Mouse (Mus musculus): ENCODE results near the gene Olfr221. TPM values are rescaled to one million over a fixed set of nuclear protein-coding genes. Genes with fewer than 3 reads are reported as not detected.
A peak's percentile ranks its signal among the peaks of the same experiment; 100 is the strongest.

Gene Olfr221
- polyA plus RNA-seq, 1 experiment from 2014 or later, result not detected

- Histone ChIP-seq H3K4me1 (ENCODE audit: control insufficient read depth, insufficient read depth, low read length) (peaks cover 45% of the 10 kb centered on the region), H3K4me2 (peak within 1 kb of the TSS; percentile 85), H3K4me3 (ENCODE audit: low read depth, low read length) (peak within 1 kb of the TSS; percentile 80), H3K36me3 (ENCODE audit: control insufficient read depth, insufficient read depth, low read length) (no peaks in the 10 kb centered on the region), H3K9ac (ENCODE audit: low read length) (peak within 1 kb of the TSS; percentile 98), H3K27me3 (ENCODE audit: control insufficient read depth, insufficient read depth, low read length) (no peaks in the 10 kb centered on the region), H3K9me3 (ENCODE audit: control insufficient read depth, low read length) (no peaks in the 10 kb centered on the region), H3K27ac (ENCODE audit: low read depth, low read length) (peak within 1 kb of the TSS; percentile 100)
- ATAC-seq (ENCODE audit: low FRiP score), result no peak
- 39% methylated on average over 6 of the region's 6 CpGs for WGBS
- peak; percentile 76 for DNase-seq (ENCODE audit: low spot score, missing footprints)
Observed at GRCm38 (mm10) chr14:52015445-52016100, 26.7 kb downstream of the Olfr221 start, which contains the start of gene Tmem253. TSS of gene Tmem253 (plus strand) at chr14:52015658.

- H3K36me3 ChIP-seq (ENCODE audit: control insufficient read depth, insufficient read depth, low read length), result no peaks in the 10 kb centered on the region
- peak; percentile 51 for ATAC-seq (ENCODE audit: low FRiP score)
- peak overlapping the region; percentile 100 for H3K27ac ChIP-seq (ENCODE audit: low read depth, low read length)
- peaks cover 48% of the 10 kb centered on the region for H3K4me1 ChIP-seq (ENCODE audit: control insufficient read depth, insufficient read depth, low read length)
- peak; percentile 93 for DNase-seq (ENCODE audit: low spot score, missing footprints)
- under 1% methylated on average over 15 of the region's 28 CpGs for WGBS
- peak overlapping the region; percentile 85 for H3K4me2 ChIP-seq
- peak overlapping the region; percentile 80 for H3K4me3 ChIP-seq (ENCODE audit: low read depth, low read length)
- H3K9ac ChIP-seq (ENCODE audit: low read length), result peak overlapping the region; percentile 98
- H3K27me3 ChIP-seq (ENCODE audit: control insufficient read depth, insufficient read depth, low read length), result no peaks in the 10 kb centered on the region
- no peaks in the 10 kb centered on the region for H3K9me3 ChIP-seq (ENCODE audit: control insufficient read depth, low read length)
Observed at GRCm38 (mm10) chr14:52014761-52015311, 27.4 kb downstream of the Olfr221 start.

- Histone ChIP-seq H3K27me3 (ENCODE audit: control insufficient read depth, insufficient read depth, low read length) (no peaks in the 10 kb centered on the region), H3K4me3 (ENCODE audit: low read depth, low read length) (peak overlapping the region; percentile 80), H3K9me3 (ENCODE audit: control insufficient read depth, low read length) (no peaks in the 10 kb centered on the region), H3K4me1 (ENCODE audit: control insufficient read depth, insufficient read depth, low read length) (peaks cover 54% of the 10 kb centered on the region), H3K27ac (ENCODE audit: low read depth, low read length) (peak overlapping the region; percentile 100), H3K9ac (ENCODE audit: low read length) (peak overlapping the region; percentile 98), H3K36me3 (ENCODE audit: control insufficient read depth, insufficient read depth, low read length) (no peaks in the 10 kb centered on the region), H3K4me2 (peak overlapping the region; percentile 85)
- DNase-seq (ENCODE audit: low spot score, missing footprints), result no peak
- 0% methylated on average over 7 of the region's 80 CpGs for WGBS
- ATAC-seq (ENCODE audit: low FRiP score), result peak; percentile 28
Observed at GRCm38 (mm10) chr14:52014271-52014760, 27.9 kb downstream of the Olfr221 start.

DNA sequence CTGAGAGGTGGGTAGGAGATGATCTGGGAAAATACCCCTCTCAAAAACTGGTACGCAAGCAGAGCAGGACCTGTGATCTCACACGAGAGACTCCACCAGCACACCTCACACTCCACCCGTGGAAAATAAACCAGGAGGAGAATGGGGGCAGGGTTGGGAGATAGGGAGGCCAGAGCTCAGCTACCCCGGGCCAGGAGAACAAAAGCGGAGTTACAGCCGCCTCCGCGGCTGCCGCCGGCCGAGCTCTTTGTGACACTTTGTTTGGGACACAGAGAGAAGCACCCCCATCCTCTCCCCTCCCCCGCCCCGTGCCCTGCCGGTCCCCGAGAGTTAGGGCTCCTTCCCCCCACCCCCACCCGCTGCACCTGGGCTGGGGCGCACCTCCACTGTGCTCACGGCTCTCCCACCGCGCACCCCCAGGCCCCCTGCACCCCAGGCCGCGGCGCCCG, 28.5 kb downstream of the Olfr221 start:
- peak overlapping the region; percentile 80 for H3K4me3 ChIP-seq (ENCODE audit: low read depth, low read length)
- peak overlapping the region; percentile 98 for H3K9ac ChIP-seq (ENCODE audit: low read length)
- H3K4me1 ChIP-seq (ENCODE audit: control insufficient read depth, insufficient read depth, low read length), result peaks cover 55% of the 10 kb centered on the region
- H3K9me3 ChIP-seq (ENCODE audit: control insufficient read depth, low read length), result no peaks in the 10 kb centered on the region
- H3K4me2 ChIP-seq, result peak overlapping the region; percentile 85
- ATAC-seq (ENCODE audit: low FRiP score) (peak; percentile 9), DNase-seq (ENCODE audit: low spot score, missing footprints) (peak; percentile 96)
- H3K36me3 ChIP-seq (ENCODE audit: control insufficient read depth, insufficient read depth, low read length), result peaks cover 4% of the 10 kb centered on the region
- 2% methylated on average over 15 of the region's 24 CpGs for WGBS
- H3K27ac ChIP-seq (ENCODE audit: low read depth, low read length), result peak overlapping the region; percentile 100
- H3K27me3 ChIP-seq (ENCODE audit: control insufficient read depth, insufficient read depth, low read length), result no peaks in the 10 kb centered on the region

- Histone ChIP-seq H3K36me3 (ENCODE audit: control insufficient read depth, insufficient read depth, low read length) (peaks cover 11% of the 10 kb centered on the region), H3K4me3 (ENCODE audit: low read depth, low read length) (peak overlapping the region; percentile 80), H3K9me3 (ENCODE audit: control insufficient read depth, low read length) (no peaks in the 10 kb centered on the region), H3K27ac (ENCODE audit: low read depth, low read length) (peak overlapping the region; percentile 100), H3K27me3 (ENCODE audit: control insufficient read depth, insufficient read depth, low read length) (no peaks in the 10 kb centered on the region), H3K4me2 (peak overlapping the region; percentile 85), H3K4me1 (ENCODE audit: control insufficient read depth, insufficient read depth, low read length) (peaks cover 57% of the 10 kb centered on the region), H3K9ac (ENCODE audit: low read length) (peak overlapping the region; percentile 98)
- 24% methylated on average over 8 of the region's 8 CpGs for WGBS
- DNase-seq (ENCODE audit: low spot score, missing footprints), result peak; percentile 91
- ATAC-seq (ENCODE audit: low FRiP score), result no peak
Observed at GRCm38 (mm10) chr14:52013021-52013610, 29.1 kb downstream of the Olfr221 start.

DNA sequence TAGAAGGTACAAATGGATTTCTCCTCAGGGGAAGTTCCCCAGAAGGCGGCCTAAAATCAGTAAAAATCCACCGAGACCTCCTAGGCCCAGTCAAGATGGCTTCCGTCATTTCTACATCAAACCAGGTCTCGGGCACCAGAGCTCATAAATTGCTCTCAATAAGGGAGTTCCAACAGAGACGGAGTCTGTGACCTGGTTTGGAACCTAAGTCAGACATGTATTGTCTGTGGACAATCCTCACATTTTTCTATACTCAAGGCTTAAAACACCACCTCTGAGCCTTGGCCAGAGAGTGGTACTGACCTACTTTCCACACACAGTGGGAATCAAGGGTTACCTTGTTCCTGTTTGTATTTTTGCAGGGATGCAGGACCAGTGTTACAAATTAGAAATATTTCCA, 29.7 kb downstream of the Olfr221 start:
- 45% methylated on average over 5 of the region's 5 CpGs for WGBS
- peak overlapping the region; percentile 98 for H3K9ac ChIP-seq (ENCODE audit: low read length)

DNA sequence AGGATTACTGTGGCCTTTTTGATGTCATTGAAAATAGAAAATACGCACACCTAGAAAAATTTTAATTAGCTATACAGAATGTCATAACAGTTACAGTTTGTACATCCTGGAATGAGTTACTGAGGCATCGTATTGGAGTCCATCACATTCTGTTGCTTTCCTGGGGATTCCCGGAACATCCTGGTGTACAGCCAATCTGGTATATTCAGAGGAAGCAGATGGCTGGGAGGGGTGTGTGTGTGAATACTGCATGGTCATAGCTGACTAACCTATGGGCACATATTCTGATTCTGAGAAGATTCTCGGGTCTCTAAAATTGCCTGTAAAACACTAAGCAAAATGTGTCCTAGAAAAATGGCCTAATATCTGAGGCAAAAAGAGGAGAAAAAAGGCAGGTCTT, 30.2 kb downstream of the Olfr221 start:
- DNase-seq (ENCODE audit: low spot score, missing footprints) (peak; percentile 88), ATAC-seq (ENCODE audit: low FRiP score) (no peak)
- H3K36me3 ChIP-seq (ENCODE audit: control insufficient read depth, insufficient read depth, low read length), result peaks cover 16% of the 10 kb centered on the region
- H3K27ac ChIP-seq (ENCODE audit: low read depth, low read length), result peak overlapping the region; percentile 100
- H3K9ac ChIP-seq (ENCODE audit: low read length), result peak overlapping the region; percentile 98
- no peaks in the 10 kb centered on the region for H3K9me3 ChIP-seq (ENCODE audit: control insufficient read depth, low read length)
- H3K4me1 ChIP-seq (ENCODE audit: control insufficient read depth, insufficient read depth, low read length), result peaks cover 59% of the 10 kb centered on the region
- no peaks in the 10 kb centered on the region for H3K27me3 ChIP-seq (ENCODE audit: control insufficient read depth, insufficient read depth, low read length)
- H3K4me2 ChIP-seq, result peak overlapping the region; percentile 85
- H3K4me3 ChIP-seq (ENCODE audit: low read depth, low read length), result peak overlapping the region; percentile 80
- 67% methylated on average over 4 of the region's 4 CpGs for WGBS

More for the DNA sequence above, 29.7 kb downstream of the Olfr221 start:
- Histone ChIP-seq H3K4me3 (ENCODE audit: low read depth, low read length) (peak overlapping the region; percentile 80), H3K27ac (ENCODE audit: low read depth, low read length) (peak overlapping the region; percentile 100), H3K36me3 (ENCODE audit: control insufficient read depth, insufficient read depth, low read length) (peaks cover 13% of the 10 kb centered on the region), H3K4me2 (peak overlapping the region; percentile 85), H3K27me3 (ENCODE audit: control insufficient read depth, insufficient read depth, low read length) (no peaks in the 10 kb centered on the region), H3K4me1 (ENCODE audit: control insufficient read depth, insufficient read depth, low read length) (peaks cover 59% of the 10 kb centered on the region), H3K9me3 (ENCODE audit: control insufficient read depth, low read length) (no peaks in the 10 kb centered on the region)
- no peak for ATAC-seq (ENCODE audit: low FRiP score)
- peak; percentile 89 for DNase-seq (ENCODE audit: low spot score, missing footprints)

GRCm38 (mm10) chr14:52011683-52012082, 30.6 kb downstream of the Olfr221 start:
- ATAC-seq (ENCODE audit: low FRiP score) (no peak), DNase-seq (ENCODE audit: low spot score, missing footprints) (no peak)
- H3K4me1 ChIP-seq (ENCODE audit: control insufficient read depth, insufficient read depth, low read length), result peaks cover 59% of the 10 kb centered on the region
- peaks cover 21% of the 10 kb centered on the region for H3K36me3 ChIP-seq (ENCODE audit: control insufficient read depth, insufficient read depth, low read length)
- H3K4me3 ChIP-seq (ENCODE audit: low read depth, low read length), result peak overlapping the region; percentile 41; the same call in 1 of the 2 replicates
- peak overlapping the region; percentile 85 for H3K4me2 ChIP-seq
- WGBS, result 46% methylated on average over 1 of the region's 1 CpGs
- no peaks in the 10 kb centered on the region for H3K9me3 ChIP-seq (ENCODE audit: control insufficient read depth, low read length)
- H3K27me3 ChIP-seq (ENCODE audit: control insufficient read depth, insufficient read depth, low read length), result no peaks in the 10 kb centered on the region
- H3K9ac ChIP-seq (ENCODE audit: low read length), result peak overlapping the region; percentile 73; the same call in 1 of the 2 replicates
- peak overlapping the region; percentile 100 for H3K27ac ChIP-seq (ENCODE audit: low read depth, low read length)
